Mouse (Mus musculus) lung, postnatal 0 days (tissue): Measurements from ENCODE around the gene Cnpy3.

ENCODE experiments used
- CTCF ChIP-seq: IDR thresholded peaks from 2 replicates; pipeline ENCODE4 v1.5.1; 2016; ENCODE audit warnings: antibody characterized with exemption, mild to moderate bottlenecking
- EP300 ChIP-seq: IDR thresholded peaks from 2 replicates; pipeline ENCODE4 v1.6.1; 2016; ENCODE audit warnings: antibody characterized with exemption, mild to moderate bottlenecking, control low read depth

DNA sequence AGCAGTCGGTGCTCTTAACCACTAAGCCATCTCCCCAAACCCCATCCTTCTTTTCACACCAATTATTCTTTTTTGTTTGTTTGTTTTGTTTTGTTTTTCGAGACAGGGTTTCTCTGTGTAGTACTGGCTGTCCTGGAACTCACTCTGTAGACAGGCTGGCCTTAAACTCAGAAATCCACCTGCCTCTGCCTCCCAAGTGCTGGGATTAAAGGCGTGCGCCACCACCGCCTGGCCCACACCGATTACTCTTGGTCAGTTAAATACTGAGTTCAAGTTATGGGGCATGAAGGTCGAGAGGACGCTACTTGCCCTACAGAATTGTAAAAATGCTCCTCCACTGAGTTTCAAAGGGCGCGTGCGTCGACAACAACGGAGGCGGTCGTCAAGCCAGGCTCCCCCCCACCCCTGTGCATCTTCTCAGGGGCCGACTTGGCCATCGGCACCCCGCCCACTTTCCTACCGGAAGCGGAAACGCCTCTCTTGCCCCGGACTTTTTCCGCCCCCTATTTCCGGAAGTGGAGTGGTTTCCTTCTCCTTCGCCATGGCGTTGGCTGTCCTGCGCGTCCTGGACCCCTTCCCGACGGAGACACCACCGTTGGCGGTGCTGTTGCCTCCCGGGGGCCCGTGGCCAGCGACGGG lies 40.9 kb downstream of the Cnpy3 start, which contains the start of gene Pex6:
- TF ChIP-seq CTCF (no peak), EP300 (no peak; the same call in 1 of the 2 replicates)
